Comparison of ENCODE assay signal across 21 mouse cellular contexts in the genomic region with DNA sequence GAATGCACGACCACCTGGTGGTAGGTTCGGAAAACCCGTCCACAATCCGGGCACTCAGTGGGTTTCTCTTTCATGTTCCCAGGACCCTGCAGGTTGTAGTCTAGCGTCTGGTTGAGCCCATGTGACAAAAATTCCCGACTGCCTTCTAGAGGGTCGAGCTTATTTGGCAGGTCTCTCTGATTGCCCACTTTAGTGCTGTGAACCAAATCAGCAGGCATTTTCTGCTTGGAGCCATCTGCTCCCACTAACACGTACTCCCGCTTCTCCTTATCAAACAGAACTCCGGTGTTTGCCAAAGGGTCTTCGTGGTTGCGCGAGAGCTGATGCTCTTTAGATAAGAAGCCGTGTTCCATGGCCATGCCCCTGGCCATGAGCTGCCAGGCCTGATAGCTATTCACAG.
A peak's percentile ranks its signal among the peaks of the same experiment; 100 is the strongest.
DNase-seq lines count a peak whose midpoint lies in the region; ATAC-seq and TF ChIP-seq lines count a peak whose summit lies in the region.
"Had no signal": no experiment of that assay in that cellular context is flagged by ENCODE, and none has a peak within 500 bp of the region (broad histone marks: within the 10 kb centered on the region; RNA-seq: fewer than 3 reads in every experiment).

No protein-coding gene starts in this region.

- no peak for TF ChIP-seq CTCF in layer of hippocampus, adult 2 months (conservative IDR thresholded peaks at IDR 0.05)
- no peak for TF ChIP-seq CTCF in midbrain, postnatal 0 days (IDR thresholded peaks at IDR 0.05)
- no peak for TF ChIP-seq CTCF in hindbrain, postnatal 0 days (IDR thresholded peaks at IDR 0.05; ENCODE audit: low read depth)

- 75% methylated on average over 14 of the region's 14 CpGs for WGBS in midbrain, postnatal 0 days
- 78% methylated on average over 14 of the region's 14 CpGs for WGBS in midbrain, embryonic 14.5 days
- 60% methylated on average over 14 of the region's 14 CpGs for WGBS in hindbrain, postnatal 0 days
- 79% methylated on average over 14 of the region's 14 CpGs for WGBS in kidney, embryonic 15.5 days

- H3K9me3 ChIP-seq in midbrain, postnatal 0 days (ENCODE audit: low read length): no peaks in the 10 kb centered on the region
- H3K9me3 ChIP-seq in midbrain, embryonic 14.5 days (ENCODE audit: control insufficient read depth, low read length): no peaks in the 10 kb centered on the region
- no peaks in the 10 kb centered on the region for H3K9me3 ChIP-seq in hindbrain, postnatal 0 days (ENCODE audit: low read length)
- H3K9me3 ChIP-seq in kidney, embryonic 15.5 days (replicated peaks): no peaks in the 10 kb centered on the region
- H3K9me3 ChIP-seq: limb, embryonic 12.5 days; midbrain, embryonic 12.5 days had no signal

- H3K36me3 ChIP-seq in midbrain, postnatal 0 days (ENCODE audit: insufficient read depth, low read length): no peaks in the 10 kb centered on the region
- peaks cover 9% of the 10 kb centered on the region for H3K36me3 ChIP-seq in midbrain, embryonic 14.5 days (ENCODE audit: control insufficient read depth, insufficient read depth, low read length)
- no peaks in the 10 kb centered on the region for H3K36me3 ChIP-seq in hindbrain, postnatal 0 days (ENCODE audit: insufficient read depth, low read length)
- no peaks in the 10 kb centered on the region for H3K36me3 ChIP-seq in kidney, embryonic 15.5 days
- H3K36me3 ChIP-seq: limb, embryonic 12.5 days had no signal

- H3K4me2 ChIP-seq in midbrain, postnatal 0 days (ENCODE audit: low read depth, low read length, poor library complexity, severe bottlenecking): no peak overlapping the region
- H3K4me2 ChIP-seq in midbrain, embryonic 14.5 days (ENCODE audit: low read length): no peak overlapping the region
- H3K4me2 ChIP-seq in hindbrain, postnatal 0 days (ENCODE audit: low read depth, low read length): no peak overlapping the region
- no peak overlapping the region for H3K4me2 ChIP-seq in kidney, embryonic 15.5 days
- H3K4me2 ChIP-seq: limb, embryonic 12.5 days; liver, embryonic 11.5 days; midbrain, embryonic 12.5 days had no signal

- H3K9ac ChIP-seq in midbrain, postnatal 0 days (replicated peaks; ENCODE audit: low read length, poor library complexity, severe bottlenecking): no peak overlapping the region
- H3K9ac ChIP-seq in midbrain, embryonic 14.5 days (replicated peaks; ENCODE audit: low read length): no peak overlapping the region
- H3K9ac ChIP-seq in hindbrain, postnatal 0 days (replicated peaks; ENCODE audit: low read length): no peak overlapping the region
- no peak overlapping the region for H3K9ac ChIP-seq in kidney, embryonic 15.5 days
- H3K9ac ChIP-seq: limb, embryonic 12.5 days; liver, postnatal 0 days; midbrain, embryonic 12.5 days had no signal

- peak overlapping the region; percentile 87 for H3K27ac ChIP-seq in layer of hippocampus, adult 2 months
- no peak overlapping the region for H3K27ac ChIP-seq in midbrain, postnatal 0 days (ENCODE audit: low read depth, low read length)
- H3K27ac ChIP-seq in midbrain, embryonic 14.5 days (replicated peaks; ENCODE audit: low read depth, low read length): no peak overlapping the region
- no peak overlapping the region for H3K27ac ChIP-seq in hindbrain, postnatal 0 days
- H3K27ac ChIP-seq in kidney, embryonic 15.5 days: no peak overlapping the region
- H3K27ac ChIP-seq: gastrocnemius, adult 2 months; limb, embryonic 12.5 days; macrophage; midbrain, embryonic 12.5 days had no signal

- H3K27me3 ChIP-seq in midbrain, postnatal 0 days (ENCODE audit: insufficient read depth, low read length): no peaks in the 10 kb centered on the region
- no peaks in the 10 kb centered on the region for H3K27me3 ChIP-seq in midbrain, embryonic 14.5 days (ENCODE audit: control insufficient read depth, insufficient read depth, low read length)
- H3K27me3 ChIP-seq in hindbrain, postnatal 0 days (ENCODE audit: insufficient read depth, low read length): no peaks in the 10 kb centered on the region
- H3K27me3 ChIP-seq in kidney, embryonic 15.5 days: no peaks in the 10 kb centered on the region
- H3K27me3 ChIP-seq: limb, embryonic 12.5 days had no signal

- no peak for ATAC-seq in cerebellum, adult (ENCODE audit: insufficient number of reproducible peaks, low FRiP score, low TSS enrichment)
- ATAC-seq in midbrain, postnatal 0 days (ENCODE audit: low FRiP score): no peak
- ATAC-seq in midbrain, embryonic 14.5 days (ENCODE audit: low FRiP score, low TSS enrichment): no peak
- ATAC-seq in hindbrain, postnatal 0 days: 0 out of 2 replicates have a peak, but pooled peaks have one; percentile 21
- no peak for ATAC-seq in kidney, embryonic 15.5 days (replicated peaks; ENCODE audit: low FRiP score)
- ATAC-seq: liver, postnatal 0 days had no signal

- H3K4me3 ChIP-seq in layer of hippocampus, adult 2 months: no peak overlapping the region
- H3K4me3 ChIP-seq in midbrain, postnatal 0 days (ENCODE audit: low read depth, low read length): no peak overlapping the region
- H3K4me3 ChIP-seq in midbrain, embryonic 14.5 days (replicated peaks; ENCODE audit: low read depth, low read length): no peak overlapping the region
- H3K4me3 ChIP-seq in hindbrain, postnatal 0 days (ENCODE audit: low read length): no peak overlapping the region
- H3K4me3 ChIP-seq in kidney, embryonic 15.5 days (replicated peaks): no peak overlapping the region
- H3K4me3 ChIP-seq: gastrocnemius, adult 2 months; limb, embryonic 12.5 days; midbrain, embryonic 12.5 days; myocyte had no signal

- DNase-seq in cerebellum, postnatal 10 days: peak; percentile 50 to 52
- no peak for DNase-seq in layer of hippocampus, adult 2 months (ENCODE audit: low spot score in 2 of 2)
- DNase-seq in layer of hippocampus, postnatal 10 days (ENCODE audit: low spot score in 2 of 2): no peak
- DNase-seq in midbrain, postnatal 0 days (ENCODE audit: low spot score): peak; percentile 52
- DNase-seq in midbrain, embryonic 14.5 days: no peak
- DNase-seq in hindbrain, postnatal 0 days (ENCODE audit: low spot score): peak; percentile 32
- DNase-seq: adrenal gland, postnatal 25 days; cerebellum, adult 9-10 months; gastrocnemius, adult 2 months; heart, postnatal 4 days; kidney, adult 2 months; kidney, postnatal 14 days; layer of hippocampus, postnatal 36 days; liver, postnatal 0 days had no signal

- H3K4me1 ChIP-seq in midbrain, postnatal 0 days (ENCODE audit: insufficient read depth, low read length): peaks cover 9% of the 10 kb centered on the region; the same call in 1 of the 2 replicates
- H3K4me1 ChIP-seq in midbrain, embryonic 14.5 days (ENCODE audit: control insufficient read depth, insufficient read depth, low read length): peaks cover 33% of the 10 kb centered on the region
- peaks cover 17% of the 10 kb centered on the region for H3K4me1 ChIP-seq in hindbrain, postnatal 0 days (ENCODE audit: insufficient read depth, low read length)
- peaks cover 36% of the 10 kb centered on the region for H3K4me1 ChIP-seq in kidney, embryonic 15.5 days

Comparison
In these comparisons a context has a peak if more than half of its experiments do, and no peak if none do; other contexts are left out.
1. DNase-seq: peak in cerebellum, postnatal 10 days (2 of 2), midbrain, postnatal 0 days (single experiment) and hindbrain, postnatal 0 days (single experiment); none in layer of hippocampus, adult 2 months (0 of 2), layer of hippocampus, postnatal 10 days (0 of 2) and midbrain, embryonic 14.5 days (single experiment).